Mouse (Mus musculus) cerebellum, adult 9-10 months (tissue): ENCODE measurements around the gene B3gnt2.

Experiments
- DNase-seq: peaks from one replicate; pipeline ENCODE4 v3.0.0; 2022

Gene B3gnt2

GRCm38 (mm10) chr11:22813427-22813826, 47.3 kb downstream of the B3gnt2 start:
- DNase-seq: no peak

GRCm38 (mm10) chr11:22811413-22811812, 49.3 kb downstream of the B3gnt2 start:
- DNase-seq: no peak

GRCm38 (mm10) chr11:22809465-22810096, 51.2 kb downstream of the B3gnt2 start:
- no peak for DNase-seq

DNA sequence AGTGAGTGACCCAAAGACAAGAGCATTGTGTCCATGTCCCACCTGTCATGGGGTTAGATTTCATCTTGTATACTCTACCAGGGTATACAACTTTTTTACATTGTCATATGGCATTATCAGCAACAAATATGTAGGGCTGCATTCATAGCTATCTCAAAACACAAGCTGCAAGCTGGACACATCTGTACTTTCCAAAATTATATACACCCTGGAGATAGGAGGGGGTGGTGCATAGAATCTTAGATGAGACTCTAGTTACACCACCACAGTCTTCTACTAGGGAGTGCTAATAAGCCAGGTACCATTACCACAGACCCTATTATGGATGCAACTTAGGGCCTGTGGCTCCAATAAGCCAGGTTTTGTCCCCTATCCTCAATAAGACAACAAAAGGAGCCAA, 52.7 kb downstream of the B3gnt2 start:
- no peak for DNase-seq

GRCm38 (mm10) chr11:22805171-22805570, 55.6 kb downstream of the B3gnt2 start:
- DNase-seq: no peak

DNA sequence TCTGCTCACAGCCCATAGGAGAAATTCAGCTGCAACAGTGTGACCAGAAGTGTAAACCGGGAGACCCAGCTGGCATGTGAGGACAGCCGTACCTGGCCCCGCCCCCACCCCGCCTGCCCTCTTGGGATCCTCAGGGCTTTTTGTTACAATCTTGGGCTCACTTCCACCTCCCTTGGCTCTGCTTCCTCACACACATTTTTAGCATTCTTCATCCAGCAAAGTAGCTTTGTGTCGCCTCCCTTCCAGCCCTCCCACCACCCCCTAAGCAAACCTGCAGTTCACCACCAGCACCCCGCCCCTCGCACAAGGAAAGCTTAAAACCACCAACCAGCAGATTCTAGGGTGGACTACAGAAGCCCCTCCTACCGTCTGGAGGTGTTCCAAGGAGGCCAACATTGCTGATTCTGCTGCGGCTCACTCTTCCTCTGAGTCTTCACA, 60.8 kb downstream of the B3gnt2 start:
- DNase-seq: no peak

GRCm38 (mm10) chr11:22798916-22799315, 61.8 kb downstream of the B3gnt2 start:
- DNase-seq: no peak

GRCm38 (mm10) chr11:22794734-22795133, 66.0 kb downstream of the B3gnt2 start:
- no peak for DNase-seq

- no peak for DNase-seq
These were observed 66.9 kb downstream of the B3gnt2 start for GRCm38 (mm10) chr11:22793881-22794203.

DNA sequence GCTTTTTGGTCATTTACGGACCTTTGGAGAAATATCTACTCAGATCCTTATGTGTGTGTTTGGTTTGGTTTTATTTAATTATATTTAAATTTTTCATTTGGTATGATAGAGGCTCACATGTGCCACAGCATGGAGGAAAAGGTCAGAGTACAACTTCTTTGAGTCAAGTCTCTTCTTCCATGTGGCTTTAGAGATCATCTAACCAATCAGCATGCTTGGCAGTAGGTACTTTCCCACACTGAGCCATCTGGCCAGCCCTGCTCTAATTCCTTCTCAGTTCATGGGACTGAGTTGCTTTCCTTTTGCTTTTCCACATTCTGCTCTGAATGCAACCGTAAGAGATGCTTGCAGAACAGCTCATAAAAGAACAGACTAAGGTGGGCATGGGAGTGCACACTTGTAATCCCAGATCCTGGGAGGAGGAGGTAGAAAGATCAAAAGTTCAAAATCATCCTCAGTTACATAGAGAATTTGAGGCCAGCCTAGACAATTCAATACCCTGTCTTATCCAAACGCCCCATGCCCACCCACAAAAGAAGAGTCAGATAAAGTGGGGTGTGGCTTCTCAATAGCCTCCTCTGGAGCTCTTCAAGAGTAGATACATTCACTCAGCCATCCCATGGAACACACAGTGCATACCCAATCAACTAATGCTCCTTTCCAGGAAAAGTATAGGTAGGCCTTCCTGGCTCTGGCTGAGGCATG, 67.4 kb downstream of the B3gnt2 start:
- no peak for DNase-seq

DNA sequence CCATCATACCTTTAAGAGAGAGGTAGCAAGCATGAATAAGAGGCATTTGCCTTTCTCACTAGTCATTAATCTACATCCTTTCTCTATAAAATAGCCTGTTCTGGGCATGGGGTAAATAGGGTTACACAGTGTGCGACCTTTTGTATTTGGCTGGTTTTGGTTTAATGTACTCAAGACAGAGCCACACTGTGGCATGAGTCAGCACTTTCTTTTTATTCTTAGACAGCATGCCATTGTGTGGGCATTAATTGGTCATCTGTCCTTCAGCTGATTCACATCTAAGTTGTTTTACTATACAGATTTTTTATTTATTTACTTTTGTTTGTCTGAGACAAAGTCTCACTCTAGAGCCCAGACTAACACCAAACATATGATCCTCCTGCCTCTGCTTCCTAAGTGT, 68.6 kb downstream of the B3gnt2 start:
- no peak for DNase-seq

DNA sequence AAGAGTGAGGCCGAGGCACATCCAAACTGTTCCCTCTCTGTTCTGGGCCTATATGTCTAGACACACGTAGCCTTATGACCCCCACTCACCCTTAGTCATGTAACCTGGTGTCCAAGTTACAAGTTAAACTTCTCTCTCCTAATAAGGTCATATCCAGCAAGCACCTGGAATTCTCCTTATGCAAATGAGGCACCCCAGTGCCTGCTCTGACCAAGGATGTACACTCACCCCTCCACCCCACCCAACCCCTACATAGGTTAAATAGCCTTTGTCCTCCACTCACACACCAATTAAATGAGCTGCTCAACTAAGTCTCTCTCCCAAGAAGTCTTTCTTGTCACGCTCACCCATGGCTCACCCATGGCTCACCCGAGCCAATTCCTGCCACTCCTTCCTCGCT, 69.0 kb downstream of the B3gnt2 start:
- DNase-seq: no peak

DNA sequence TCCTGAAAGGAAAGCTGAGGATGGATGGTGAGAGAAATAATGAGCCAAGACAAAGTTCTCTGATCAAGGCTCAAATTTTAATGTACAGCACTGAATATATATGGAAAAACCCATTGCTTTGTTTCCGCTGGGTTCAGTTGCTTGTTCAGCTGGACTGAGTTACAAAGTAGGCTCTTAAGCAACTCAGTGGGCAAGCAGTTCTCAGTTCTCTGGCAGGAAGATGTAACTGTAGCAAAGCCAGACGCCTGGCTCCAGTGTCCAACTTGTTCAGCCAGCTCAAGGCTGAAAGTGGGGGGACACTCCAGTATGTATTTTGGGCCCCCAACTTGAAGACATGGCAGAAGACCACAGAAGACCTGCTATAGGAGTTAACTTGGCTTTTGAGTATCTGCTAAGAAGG, 72.9 kb downstream of the B3gnt2 start:
- no peak for DNase-seq

- DNase-seq: no peak
These were observed 76.3 kb downstream of the B3gnt2 start for GRCm38 (mm10) chr11:22784477-22784876.

DNA sequence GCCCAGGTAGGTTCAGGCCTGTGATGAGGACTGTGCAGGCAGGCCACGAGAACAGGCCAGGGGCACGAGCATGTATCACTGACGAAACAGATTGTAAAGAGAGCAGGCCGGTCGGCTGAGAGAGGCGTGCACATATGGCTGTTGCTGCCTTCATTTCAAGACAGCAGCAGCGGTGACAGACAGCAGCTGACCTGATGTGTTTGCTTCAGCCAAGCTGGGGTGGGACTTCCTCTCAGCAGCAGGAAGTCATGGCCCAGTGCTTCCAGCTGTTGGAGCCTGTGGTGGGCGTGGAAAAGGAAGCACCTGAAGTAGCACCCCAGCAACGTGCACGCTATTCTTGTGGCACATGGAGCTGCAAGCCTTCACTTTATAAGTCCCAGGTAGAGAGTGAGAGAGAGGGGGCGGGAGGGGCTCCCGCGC, 78.0 kb downstream of the B3gnt2 start:
- no peak for DNase-seq

DNA sequence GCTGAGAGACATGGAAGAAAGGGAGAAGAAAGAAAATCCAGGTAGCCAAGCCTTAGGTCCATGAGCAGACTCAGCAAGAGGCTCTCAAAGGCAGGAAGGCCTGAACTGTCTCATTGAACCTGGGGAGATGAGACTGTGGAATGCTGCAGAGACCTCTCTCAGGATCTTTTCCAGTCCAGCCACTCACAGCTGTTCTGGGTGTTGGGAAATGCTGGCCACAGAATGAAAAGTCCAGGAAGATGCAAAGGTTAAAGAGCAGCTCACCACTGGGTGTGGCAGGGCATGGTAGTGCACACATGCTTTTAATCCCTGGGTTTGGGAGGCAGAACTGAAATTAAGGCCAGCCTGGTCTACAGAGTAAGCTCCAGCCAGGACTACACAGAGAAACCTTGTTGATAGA, 79.6 kb downstream of the B3gnt2 start:
- DNase-seq: no peak

DNA sequence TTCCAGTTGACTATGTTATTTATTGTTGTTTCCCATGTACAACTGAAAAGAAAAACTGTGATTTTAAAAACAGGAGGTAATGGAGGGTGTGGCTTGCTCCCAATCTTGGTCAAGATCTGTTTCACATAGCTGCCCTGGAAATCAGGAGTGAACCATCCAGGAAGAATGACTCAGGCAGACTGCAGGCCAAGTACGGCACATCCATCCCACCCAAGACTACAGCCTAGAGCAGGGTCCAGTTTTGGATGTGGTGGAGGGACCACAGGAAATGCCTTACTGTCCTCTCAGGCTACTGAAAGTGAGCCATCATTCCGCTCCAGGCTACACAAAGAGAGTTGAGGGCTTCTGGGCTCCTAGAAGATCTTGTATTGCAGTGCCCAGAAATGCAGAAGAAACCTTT, 80.0 kb downstream of the B3gnt2 start:
- no peak for DNase-seq

GRCm38 (mm10) chr11:22779821-22780551, 80.8 kb downstream of the B3gnt2 start:
- no peak for DNase-seq

- no peak for DNase-seq
These were observed 82.2 kb downstream of the B3gnt2 start for GRCm38 (mm10) chr11:22778596-22778995.

DNA sequence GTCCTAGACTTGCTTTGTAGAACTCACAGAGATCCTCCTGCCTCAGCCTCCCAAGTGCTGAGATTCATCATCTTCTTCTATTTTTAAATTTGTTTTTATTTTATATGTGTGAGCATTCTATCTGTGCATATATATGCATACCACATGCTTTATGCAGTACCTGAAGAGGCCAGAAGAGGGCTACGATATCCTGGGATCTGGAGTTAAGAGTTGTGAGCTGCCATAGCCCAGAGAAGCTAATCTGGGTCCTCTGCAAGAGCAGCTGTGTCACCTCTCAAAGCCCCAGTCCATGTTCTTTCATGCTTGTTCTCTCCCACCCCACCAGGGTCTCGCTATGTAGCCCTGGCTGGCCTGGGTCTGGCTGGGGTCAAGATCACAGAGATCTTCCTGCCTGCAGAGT, 83.2 kb downstream of the B3gnt2 start:
- no peak for DNase-seq

- no peak for DNase-seq
These were observed 85.9 kb downstream of the B3gnt2 start for GRCm38 (mm10) chr11:22774821-22775220.

DNA sequence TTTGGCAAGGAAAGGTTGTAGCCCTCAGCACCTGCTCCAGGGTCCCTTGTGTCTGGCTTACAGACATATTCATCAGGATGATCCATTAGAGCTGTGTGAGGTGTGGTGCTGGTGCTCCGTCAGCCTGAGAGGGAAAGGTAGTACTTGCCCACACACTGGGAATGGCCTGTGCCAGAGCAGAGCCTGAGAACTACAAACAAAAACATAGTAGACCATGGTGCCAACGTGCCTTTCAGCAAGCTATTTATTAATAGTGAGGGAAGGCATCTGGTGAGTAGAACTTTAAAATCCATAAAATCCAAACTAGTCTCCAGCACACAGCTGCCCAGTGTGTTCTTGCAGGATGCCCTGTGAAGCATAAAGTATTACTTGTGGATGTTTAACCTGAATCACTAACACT, 94.5 kb downstream of the B3gnt2 start:
- DNase-seq: no peak

- DNase-seq: no peak
These were observed 95.3 kb downstream of the B3gnt2 start for GRCm38 (mm10) chr11:22765425-22765824.

- DNase-seq: no peak
These were observed 97.0 kb downstream of the B3gnt2 start for GRCm38 (mm10) chr11:22763556-22764295.
